Mouse (Mus musculus) gastrocnemius, adult 2 months (tissue): ENCODE measurements around the gene Vmp1. TPM values are rescaled to one million over a fixed set of nuclear protein-coding genes. Genes with fewer than 3 reads are reported as not detected.

ENCODE experiments used
- DNase-seq: peaks from one replicate; pipeline ENCODE4 v3.0.0; 2022
- H3K27ac ChIP-seq: fragments of 200-600 bp; 2 replicates; pipeline ENCODE4 v1.8.1; 2022; ENCODE audit warnings: mild to moderate bottlenecking
- H3K4me3 ChIP-seq: fragments of 200-600 bp; 2 replicates; pipeline ENCODE4 v1.8.1; 2022; ENCODE audit warnings: mild to moderate bottlenecking, moderate library complexity
- CTCF ChIP-seq: fragments of 200-600 bp; IDR thresholded peaks from 2 replicates; pipeline ENCODE4 v1.8.1; 2022; ENCODE audit warnings: antibody characterized with exemption, mild to moderate bottlenecking, moderate library complexity
- intact Hi-C: fragments of 180-260 bp; cut with DNase I; formaldehyde crosslinking; loops from one replicate; pipeline ENCODE4 v1.15.1; 2025
- total RNA-seq, 2 experiments: library from RNA; stranded (reverse); gene quantifications; 2 replicates each; pipeline ENCODE4 v1.2.3; 2021

The Vmp1 gene
- total RNA-seq, 2 experiments from 2014 or later = 84.0 to 115 TPM

- intact Hi-C loops = no loop called here
- TF ChIP-seq CTCF = no peak
- no peak for DNase-seq
- Histone ChIP-seq H3K4me3 (no peak overlapping the region), H3K27ac (no peak overlapping the region)
Observed at GRCm38 (mm10) chr11:86664406-86664805, 19.2 kb downstream of the Vmp1 start.

DNA sequence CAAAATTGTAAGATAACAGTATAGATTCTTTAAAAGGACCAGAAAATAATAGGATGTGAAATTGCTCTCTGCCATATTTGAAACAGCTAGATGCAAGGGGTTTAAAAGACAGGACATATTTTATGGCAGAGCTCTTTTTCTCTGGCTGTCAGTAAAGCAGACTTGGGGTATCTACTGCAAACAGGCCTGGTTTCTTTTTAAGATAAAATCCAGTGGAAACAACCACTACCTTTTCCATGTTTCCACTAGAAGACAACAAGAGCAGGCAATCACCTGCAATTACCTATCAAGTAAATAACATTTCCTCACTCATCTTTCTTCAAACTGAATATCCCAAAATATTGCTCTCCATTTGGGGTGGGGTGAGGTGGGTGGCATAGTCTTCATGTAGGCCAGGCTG lies 19.7 kb downstream of the Vmp1 start:
- Histone ChIP-seq H3K4me3 (no peak overlapping the region), H3K27ac (no peak overlapping the region)
- TF ChIP-seq CTCF = no peak
- intact Hi-C loops = no loop called here
- no peak for DNase-seq

- DNase-seq = no peak
- Histone ChIP-seq H3K27ac (no peak overlapping the region), H3K4me3 (no peak overlapping the region)
- intact Hi-C loops = no loop called here
- TF ChIP-seq CTCF = no peak
Observed at GRCm38 (mm10) chr11:86662986-86663895, 20.4 kb downstream of the Vmp1 start.

DNA sequence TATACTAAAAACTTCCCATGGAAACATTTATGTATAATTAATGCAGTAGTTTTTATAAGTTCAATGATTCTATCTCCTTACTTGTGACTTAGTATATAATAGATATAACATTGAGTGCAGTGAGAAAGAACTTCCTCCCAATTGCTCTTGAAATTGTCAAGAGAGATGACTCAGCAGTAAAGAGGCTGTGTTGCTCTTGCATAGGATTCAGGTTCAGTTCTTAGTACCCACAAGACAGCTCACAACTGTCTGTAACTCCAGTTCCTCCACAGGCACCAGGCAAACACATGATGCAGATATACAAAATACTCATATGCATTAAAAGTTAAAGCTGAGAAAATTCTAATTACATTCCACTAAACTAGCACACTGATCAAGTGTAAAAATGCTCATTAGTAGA lies 25.8 kb downstream of the Vmp1 start:
- intact Hi-C loops = no loop called here
- TF ChIP-seq CTCF = no peak
- no peak overlapping the region for H3K27ac ChIP-seq

DNA sequence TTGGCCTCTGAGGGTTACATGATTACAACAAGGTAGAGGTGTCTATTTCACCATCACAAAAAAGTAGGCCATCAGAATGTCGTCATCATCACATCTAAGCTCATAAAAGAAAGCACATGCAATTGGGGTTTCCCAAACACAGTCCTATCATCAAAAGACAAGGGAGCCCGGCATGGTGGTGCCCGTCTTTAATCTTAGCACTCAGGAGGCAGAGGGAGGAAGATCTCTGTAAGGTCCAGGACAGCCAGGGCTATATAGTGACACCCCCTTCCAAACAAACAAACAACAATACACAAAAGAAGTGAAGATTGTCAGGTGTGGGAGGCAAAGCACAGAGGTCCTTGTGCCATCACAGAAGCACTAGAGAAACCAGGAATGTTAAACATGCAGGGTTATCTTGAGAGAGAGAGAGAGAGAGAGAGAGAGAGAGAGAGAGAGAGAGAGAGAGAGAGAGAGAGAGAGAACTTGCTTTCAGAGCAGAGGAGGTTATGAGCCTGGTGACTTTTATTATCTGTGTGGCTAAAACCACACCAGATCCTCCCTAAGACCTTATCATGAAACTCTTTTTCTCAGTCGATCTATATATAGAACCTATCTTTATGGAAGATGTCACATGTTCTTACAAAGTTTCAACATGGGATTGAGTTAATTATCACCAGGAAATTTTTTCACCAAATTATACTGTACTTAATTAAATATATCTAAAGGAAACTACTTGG lies 26.6 kb downstream of the Vmp1 start:
- no peak overlapping the region for H3K4me3 ChIP-seq
- H3K27ac ChIP-seq = no peak overlapping the region
- no peak for TF ChIP-seq CTCF
- no peak for DNase-seq
- intact Hi-C loops = no loop called here

More for the DNA sequence above, 25.8 kb downstream of the Vmp1 start:
- no peak overlapping the region for H3K4me3 ChIP-seq
- no peak for DNase-seq

GRCm38 (mm10) chr11:86655671-86656070 lies 28.0 kb downstream of the Vmp1 start:
- Histone ChIP-seq H3K27ac (peak overlapping the region; percentile 20; the same call in 1 of the 2 replicates), H3K4me3 (no peak overlapping the region)
- peak; percentile 67 for TF ChIP-seq CTCF
- intact Hi-C loops = no loop called here
- no peak for DNase-seq

GRCm38 (mm10) chr11:86654096-86654495 lies 29.5 kb downstream of the Vmp1 start:
- DNase-seq = no peak
- H3K4me3 ChIP-seq = no peak overlapping the region
- peak overlapping the region; percentile 61 for H3K27ac ChIP-seq
- TF ChIP-seq CTCF = no peak
- intact Hi-C loops = no loop called here

DNA sequence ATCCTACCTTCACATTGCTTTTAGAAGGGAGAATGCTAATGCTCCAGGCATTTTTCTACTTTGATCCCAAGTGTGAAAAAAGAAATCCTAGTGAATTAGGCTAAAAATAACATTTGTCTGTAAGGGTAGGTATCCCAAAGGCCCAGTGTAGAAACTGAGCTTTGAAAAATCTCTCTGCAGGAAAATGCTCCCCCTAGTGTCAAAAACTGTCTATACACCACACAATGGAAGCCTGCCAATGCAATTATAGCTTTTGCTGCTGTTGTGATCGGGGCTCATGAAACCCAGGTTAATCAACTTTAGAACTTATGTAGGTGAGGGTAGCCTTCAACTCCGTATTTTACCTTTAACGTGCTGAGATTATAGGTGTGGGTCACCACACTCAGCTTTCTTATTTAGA lies 30.2 kb downstream of the Vmp1 start:
- peak; percentile 94 for TF ChIP-seq CTCF
- peak overlapping the region; percentile 61 for H3K27ac ChIP-seq
- H3K4me3 ChIP-seq = peak overlapping the region; percentile 23; the same call in 1 of the 2 replicates
- DNase-seq = peak; percentile 31
- intact Hi-C loops = loop anchor here (1.0 kb wide), 1 partner anchor 85 kb away; no protein-coding TSS in a partner anchor

- no peak for DNase-seq
- Histone ChIP-seq H3K27ac (no peak overlapping the region), H3K4me3 (no peak overlapping the region)
- intact Hi-C loops = no loop called here
- TF ChIP-seq CTCF = no peak
Observed at GRCm38 (mm10) chr11:86652578-86652979, 31.1 kb downstream of the Vmp1 start.

- Histone ChIP-seq H3K4me3 (no peak overlapping the region), H3K27ac (no peak overlapping the region)
- TF ChIP-seq CTCF = no peak
- DNase-seq = no peak
- intact Hi-C loops = no loop called here
Observed at GRCm38 (mm10) chr11:86650676-86651075, 33.0 kb downstream of the Vmp1 start.

DNA sequence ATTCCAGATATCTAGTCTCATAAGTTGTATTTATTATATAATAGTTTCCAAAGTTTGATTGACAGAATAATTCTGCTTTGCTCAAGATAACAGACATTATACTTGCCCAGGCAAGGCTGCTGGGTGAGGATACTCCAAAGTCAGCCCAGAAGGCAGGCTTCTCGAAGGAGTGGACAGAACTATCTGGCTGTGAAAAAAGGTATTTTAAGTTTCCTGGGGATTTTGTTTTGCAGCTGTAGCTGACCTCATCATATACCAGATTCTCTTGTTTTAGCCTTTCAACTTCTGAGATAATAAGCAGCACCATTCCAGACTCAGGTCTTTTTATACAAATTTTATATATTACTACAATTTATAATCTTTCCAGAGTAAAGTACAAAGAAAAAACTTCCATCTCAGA lies 34.1 kb downstream of the Vmp1 start:
- no peak overlapping the region for H3K4me3 ChIP-seq
- H3K27ac ChIP-seq = no peak overlapping the region
- DNase-seq = no peak
- intact Hi-C loops = no loop called here
- TF ChIP-seq CTCF = no peak

- TF ChIP-seq CTCF = no peak
- Histone ChIP-seq H3K27ac (no peak overlapping the region), H3K4me3 (no peak overlapping the region)
- DNase-seq = no peak
- intact Hi-C loops = no loop called here
Observed at GRCm38 (mm10) chr11:86647706-86648447, 35.8 kb downstream of the Vmp1 start.
